Mouse (Mus musculus) liver, embryonic 15.5 days (tissue): ENCODE measurements around the gene Tnpo3. TPM values are rescaled to one million over a fixed set of nuclear protein-coding genes. Genes with fewer than 3 reads are reported as not detected.
A peak's percentile ranks its signal among the peaks of the same experiment; 100 is the strongest.

ENCODE experiments used
- ATAC-seq: fragments of 200-750 bp; cut with Nextera tagmentation; 2 replicates; pipeline ENCODE4 v1.8.0; 2017; ENCODE audit warnings: moderate number of reproducible peaks, mild to moderate bottlenecking, moderate library complexity; ENCODE audit not compliant: insufficient read depth
- H3K27ac ChIP-seq: fragments of 300-500 bp; sonication (generic); replicated peaks from 2 replicates; pipeline ENCODE4 v1.5.1; 2015; ENCODE audit warnings: mild to moderate bottlenecking, inconsistent platforms
- H3K27me3 ChIP-seq: fragments of 300-500 bp; sonication (generic); 2 replicates; pipeline ENCODE4 v1.6.1; 2015; ENCODE audit warnings: mild to moderate bottlenecking, inconsistent platforms
- H3K36me3 ChIP-seq: fragments of 300-500 bp; sonication (generic); replicated peaks from 2 replicates; pipeline ENCODE4 v1.6.1; 2015; ENCODE audit warnings: moderate library complexity, mild to moderate bottlenecking, inconsistent platforms
- H3K4me1 ChIP-seq: fragments of 300-500 bp; sonication (generic); replicated peaks from 2 replicates; pipeline ENCODE4 v1.6.1; 2015; ENCODE audit warnings: inconsistent platforms
- H3K4me2 ChIP-seq: fragments of 300-500 bp; sonication (generic); 2 replicates; pipeline ENCODE4 v1.6.1; 2015; ENCODE audit warnings: moderate library complexity, mild to moderate bottlenecking, inconsistent platforms
- H3K4me3 ChIP-seq: fragments of 300-500 bp; sonication (generic); replicated peaks from 2 replicates; pipeline ENCODE4 v1.5.1; 2015; ENCODE audit warnings: mild to moderate bottlenecking, inconsistent platforms
- H3K9ac ChIP-seq: fragments of 300-500 bp; sonication (generic); 2 replicates; pipeline ENCODE4 v1.6.1; 2015; ENCODE audit warnings: moderate library complexity, mild to moderate bottlenecking, inconsistent platforms
- H3K9me3 ChIP-seq: fragments of 300-500 bp; sonication (generic); replicated peaks from 2 replicates; pipeline ENCODE4 v1.6.1; 2016; ENCODE audit warnings: inconsistent platforms
- WGBS: fragments of 180-500 bp; shearing (Covaris S2); methylation state at CpG from one replicate; pipeline ENCODE4 v1.1.7; 2015; ENCODE audit warnings: mixed read lengths; ENCODE audit not compliant: insufficient replicate concordance; 5-methylcytosine and 5-hydroxymethylcytosine counted together
- polyA plus RNA-seq: library from polyadenylated mRNA; unstranded; fragments of >200 nt; fragmentation: Nextera tagmentation; extraction: Ambion mirVana; gene quantifications from 2 replicates; pipeline ENCODE4 v1.2.1, GENCODE M21; 2015

Tnpo3 gene
- polyA plus RNA-seq, 1 experiment from 2014 or later = 31.5 TPM

- Histone ChIP-seq H3K27ac (no peak within 1 kb of the TSS), H3K9ac (peak within 1 kb of the TSS; percentile 31; the same call in 1 of the 2 replicates), H3K4me1 (peaks cover 15% of the 10 kb centered on the region), H3K4me2 (peak within 1 kb of the TSS; percentile 74), H3K9me3 (no peaks in the 10 kb centered on the region), H3K36me3 (no peaks in the 10 kb centered on the region), H3K4me3 (peak within 1 kb of the TSS; percentile 53), H3K27me3 (peaks cover 76% of the 10 kb centered on the region)
- no peak for ATAC-seq
- WGBS = under 1% methylated on average over 84 of the region's 96 CpGs
Observed at GRCm38 (mm10) chr6:29526281-29527251, 83.1 kb downstream of the Tnpo3 start, which contains the start of gene Irf5. Gene Irf5, plus strand, starts transcription at chr6:29526625.

- H3K4me1 ChIP-seq = peaks cover 15% of the 10 kb centered on the region
- no peak overlapping the region for H3K4me3 ChIP-seq
- H3K36me3 ChIP-seq = no peaks in the 10 kb centered on the region
- WGBS = 60% methylated on average over 6 of the region's 6 CpGs
- ATAC-seq = no peak
- peaks cover 67% of the 10 kb centered on the region for H3K27me3 ChIP-seq
- no peak overlapping the region for H3K27ac ChIP-seq
- H3K4me2 ChIP-seq = no peak overlapping the region
- H3K9me3 ChIP-seq = no peaks in the 10 kb centered on the region
- H3K9ac ChIP-seq = no peak overlapping the region
Observed at GRCm38 (mm10) chr6:29525256-29525655, 84.4 kb downstream of the Tnpo3 start.

GRCm38 (mm10) chr6:29524034-29524489 is 85.6 kb downstream of the Tnpo3 start:
- no peak overlapping the region for H3K4me3 ChIP-seq
- peaks cover 55% of the 10 kb centered on the region for H3K27me3 ChIP-seq
- no peak for ATAC-seq
- no peaks in the 10 kb centered on the region for H3K9me3 ChIP-seq
- H3K27ac ChIP-seq = 0 out of 2 replicates have a peak overlapping the region, but pooled peaks have one; percentile 45
- H3K36me3 ChIP-seq = no peaks in the 10 kb centered on the region
- H3K9ac ChIP-seq = no peak overlapping the region
- no peak overlapping the region for H3K4me2 ChIP-seq
- peaks cover 15% of the 10 kb centered on the region for H3K4me1 ChIP-seq
- 18% methylated on average over 6 of the region's 6 CpGs for WGBS

- H3K9ac ChIP-seq = no peak overlapping the region
- H3K27me3 ChIP-seq = peaks cover 49% of the 10 kb centered on the region
- peak overlapping the region; percentile 45 for H3K27ac ChIP-seq
- no peak overlapping the region for H3K4me2 ChIP-seq
- no peak for ATAC-seq
- H3K4me1 ChIP-seq = peaks cover 15% of the 10 kb centered on the region
- H3K36me3 ChIP-seq = no peaks in the 10 kb centered on the region
- WGBS = 37% methylated on average over 12 of the region's 12 CpGs
- H3K9me3 ChIP-seq = no peaks in the 10 kb centered on the region
- no peak overlapping the region for H3K4me3 ChIP-seq
Observed at GRCm38 (mm10) chr6:29523301-29524033, 86.2 kb downstream of the Tnpo3 start.

GRCm38 (mm10) chr6:29522626-29523300 is 86.9 kb downstream of the Tnpo3 start:
- peak overlapping the region; percentile 45 for H3K27ac ChIP-seq
- H3K4me2 ChIP-seq = no peak overlapping the region
- ATAC-seq = no peak
- H3K9ac ChIP-seq = no peak overlapping the region
- H3K9me3 ChIP-seq = no peaks in the 10 kb centered on the region
- no peak overlapping the region for H3K4me3 ChIP-seq
- 50% methylated on average over 6 of the region's 6 CpGs for WGBS
- H3K4me1 ChIP-seq = peaks cover 15% of the 10 kb centered on the region
- H3K27me3 ChIP-seq = peaks cover 42% of the 10 kb centered on the region
- H3K36me3 ChIP-seq = no peaks in the 10 kb centered on the region

- peaks cover 9% of the 10 kb centered on the region; the same call in 1 of the 2 replicates for H3K4me1 ChIP-seq
- no peak for ATAC-seq
- WGBS = 8% methylated on average over 5 of the region's 5 CpGs
- H3K27ac ChIP-seq = no peak overlapping the region
- no peaks in the 10 kb centered on the region; the same call in 1 of the 2 replicates for H3K27me3 ChIP-seq
- H3K36me3 ChIP-seq = no peaks in the 10 kb centered on the region
- no peaks in the 10 kb centered on the region for H3K9me3 ChIP-seq
- H3K4me3 ChIP-seq = no peak overlapping the region
- no peak overlapping the region for H3K9ac ChIP-seq
- no peak overlapping the region for H3K4me2 ChIP-seq
Observed at GRCm38 (mm10) chr6:29517139-29517538, 92.5 kb downstream of the Tnpo3 start.

- peak; percentile 62 for ATAC-seq
- 1% methylated on average over 11 of the region's 11 CpGs for WGBS
- no peaks in the 10 kb centered on the region for H3K36me3 ChIP-seq
- peaks cover 16% of the 10 kb centered on the region for H3K27me3 ChIP-seq
- H3K4me1 ChIP-seq = peaks cover 9% of the 10 kb centered on the region; the same call in 1 of the 2 replicates
- H3K9me3 ChIP-seq = no peaks in the 10 kb centered on the region
- H3K4me3 ChIP-seq = peak overlapping the region; percentile 14; the same call in 1 of the 2 replicates
- H3K27ac ChIP-seq = peak overlapping the region; percentile 48; the same call in 1 of the 2 replicates
- H3K4me2 ChIP-seq = peak overlapping the region; percentile 49
- no peak overlapping the region for H3K9ac ChIP-seq
Observed at GRCm38 (mm10) chr6:29513284-29513683, 96.4 kb downstream of the Tnpo3 start.

GRCm38 (mm10) chr6:29509086-29509485 is 100.6 kb downstream of the Tnpo3 start:
- Histone ChIP-seq H3K9ac (no peak overlapping the region), H3K4me1 (peaks cover 19% of the 10 kb centered on the region), H3K27ac (no peak overlapping the region), H3K27me3 (peaks cover 53% of the 10 kb centered on the region), H3K4me2 (no peak overlapping the region), H3K36me3 (no peaks in the 10 kb centered on the region), H3K9me3 (no peaks in the 10 kb centered on the region), H3K4me3 (no peak overlapping the region)
- ATAC-seq = no peak
- 33% methylated on average over 2 of the region's 2 CpGs for WGBS

GRCm38 (mm10) chr6:29507447-29508309 is 102.0 kb downstream of the Tnpo3 start, which contains the start of gene Kcp:
Gene Kcp, minus strand, starts transcription at chr6:29507952.
- Histone ChIP-seq H3K9ac (no peak within 1 kb of the TSS), H3K36me3 (no peaks in the 10 kb centered on the region), H3K9me3 (no peaks in the 10 kb centered on the region), H3K4me3 (peak within 1 kb of the TSS; percentile 45), H3K4me1 (peaks cover 11% of the 10 kb centered on the region), H3K27ac (no peak within 1 kb of the TSS), H3K27me3 (peaks cover 53% of the 10 kb centered on the region), H3K4me2 (peak within 1 kb of the TSS; percentile 63)
- under 1% methylated on average over 47 of the region's 47 CpGs for WGBS
- ATAC-seq = 0 out of 2 replicates have a peak, but pooled peaks have one; percentile 18

GRCm38 (mm10) chr6:29506834-29507233 is 102.9 kb downstream of the Tnpo3 start:
- ATAC-seq = no peak
- WGBS = 32% methylated on average over 8 of the region's 8 CpGs
- Histone ChIP-seq H3K4me2 (peak overlapping the region; percentile 63), H3K36me3 (no peaks in the 10 kb centered on the region), H3K9ac (no peak overlapping the region), H3K27ac (no peak overlapping the region), H3K4me3 (peak overlapping the region; percentile 45; the same call in 1 of the 2 replicates), H3K9me3 (no peaks in the 10 kb centered on the region), H3K4me1 (peaks cover 10% of the 10 kb centered on the region), H3K27me3 (peaks cover 53% of the 10 kb centered on the region)
